Mouse (Mus musculus) midbrain, postnatal 0 days (tissue): ENCODE data around the gene Gm7271. TPM values are rescaled to one million over a fixed set of nuclear protein-coding genes. Genes with fewer than 3 reads are reported as not detected.

Experiments used
- ATAC-seq: fragments of 200-750 bp; cut with Nextera tagmentation; 2 replicates; pipeline ENCODE4 v1.8.0; 2017; ENCODE audit warnings: moderate number of reproducible peaks, mild to moderate bottlenecking, moderate TSS enrichment, moderate library complexity; ENCODE audit not compliant: low FRiP score
- DNase-seq: peaks from one replicate; pipeline ENCODE4 v3.0.0-alpha.2; 2015; ENCODE audit warnings: low spot score
- H3K27ac ChIP-seq: fragments of 300-500 bp; sonication (generic); 2 replicates; pipeline ENCODE4 v1.5.1; 2014; ENCODE audit warnings: low read depth, mild to moderate bottlenecking, low read length, mixed read lengths
- H3K27me3 ChIP-seq: fragments of 300-500 bp; sonication (generic); 2 replicates; pipeline ENCODE4 v1.6.1; 2014; ENCODE audit warnings: low read length, control low read depth, mixed read lengths; ENCODE audit not compliant: insufficient read depth
- H3K36me3 ChIP-seq: fragments of 300-500 bp; sonication (generic); 2 replicates; pipeline ENCODE4 v1.6.1; 2014; ENCODE audit warnings: low read length, control low read depth, mixed read lengths; ENCODE audit not compliant: insufficient read depth
- H3K4me1 ChIP-seq: fragments of 300-500 bp; sonication (generic); 2 replicates; pipeline ENCODE4 v1.6.1; 2014; ENCODE audit warnings: mild to moderate bottlenecking, control low read depth, antibody characterized with exemption, low read length, mixed read lengths; ENCODE audit not compliant: insufficient read depth
- H3K4me2 ChIP-seq: fragments of 300-500 bp; sonication (generic); 2 replicates; pipeline ENCODE4 v1.6.1; 2014; ENCODE audit warnings: low read depth, mild to moderate bottlenecking, low read length, mixed read lengths; ENCODE audit not compliant: poor library complexity, severe bottlenecking
- H3K4me3 ChIP-seq: fragments of 300-500 bp; sonication (generic); 2 replicates; pipeline ENCODE4 v1.5.1; 2014; ENCODE audit warnings: low read depth, mild to moderate bottlenecking, low read length, moderate library complexity
- H3K9ac ChIP-seq: fragments of 300-500 bp; sonication (generic); replicated peaks from 2 replicates; pipeline ENCODE4 v1.6.1; 2014; ENCODE audit warnings: mild to moderate bottlenecking, low read length, moderate library complexity, mixed read lengths; ENCODE audit not compliant: poor library complexity, severe bottlenecking
- H3K9me3 ChIP-seq: fragments of 300-500 bp; sonication (generic); 2 replicates; pipeline ENCODE4 v1.6.1; 2016; ENCODE audit warnings: low read length, control low read depth
- CTCF ChIP-seq: IDR thresholded peaks from 2 replicates; pipeline ENCODE4 v1.5.1; 2016; ENCODE audit warnings: antibody characterized with exemption, mild to moderate bottlenecking
- WGBS: fragments of 180-500 bp; shearing (Covaris S2); extraction: QIAGEN DNeasy Blood & Tissue Kit; methylation state at CpG from one replicate; pipeline ENCODE4 v1.1.7; 2014; 5-methylcytosine and 5-hydroxymethylcytosine counted together
- polyA plus RNA-seq: library from polyadenylated mRNA; unstranded; fragments of >200 nt; fragmentation: Nextera tagmentation; extraction: Ambion mirVana; gene quantifications from 2 replicates; pipeline ENCODE4 v1.2.1, GENCODE M21; 2015
- total RNA-seq: library from RNA; depleted of rRNA; stranded (reverse); fragments of >200 nt; gene quantifications from 2 replicates; pipeline ENCODE4 v1.2.3, GENCODE M21; 2014; rRNA removed

Gene Gm7271
- not detected in 2 replicates for total RNA-seq
- 0.21 TPM in 1 of 2 replicates, not detected in the other for polyA plus RNA-seq

GRCm38 (mm10) chr5:76483811-76484210, at the start of gene Gm7271:
TSS of gene Gm7271 (plus strand) at chr5:76484040.
- DNase-seq = no peak
- 47% methylated on average over 5 of the region's 5 CpGs for WGBS

GRCm38 (mm10) chr5:76437100-76437499, 46.7 kb upstream of the Gm7271 start:
- 88% methylated on average over 5 of the region's 5 CpGs for WGBS
- no peak for DNase-seq
- TF ChIP-seq CTCF = no peak

More at GRCm38 (mm10) chr5:76483811-76484210, at the start of gene Gm7271:
- H3K4me1 ChIP-seq = no peaks in the 10 kb centered on the region
- H3K4me2 ChIP-seq = no peak within 1 kb of the TSS
- no peak for TF ChIP-seq CTCF
- H3K27ac ChIP-seq = no peak within 1 kb of the TSS
- H3K9ac ChIP-seq = no peak within 1 kb of the TSS
- no peak for ATAC-seq
- no peaks in the 10 kb centered on the region for H3K36me3 ChIP-seq
- H3K9me3 ChIP-seq = no peaks in the 10 kb centered on the region
- H3K4me3 ChIP-seq = no peak within 1 kb of the TSS
- H3K27me3 ChIP-seq = no peaks in the 10 kb centered on the region

GRCm38 (mm10) chr5:76437696-76438095, 46.1 kb upstream of the Gm7271 start:
- Histone ChIP-seq H3K27ac (no peak overlapping the region), H3K4me3 (no peak overlapping the region), H3K4me2 (no peak overlapping the region), H3K9ac (no peak overlapping the region), H3K36me3 (no peaks in the 10 kb centered on the region), H3K27me3 (no peaks in the 10 kb centered on the region), H3K4me1 (no peaks in the 10 kb centered on the region), H3K9me3 (no peaks in the 10 kb centered on the region)
- 75% methylated on average over 8 of the region's 8 CpGs for WGBS
- ATAC-seq (no peak), DNase-seq (no peak)
- TF ChIP-seq CTCF = no peak

More at GRCm38 (mm10) chr5:76437100-76437499, 46.7 kb upstream of the Gm7271 start:
- Histone ChIP-seq H3K4me1 (no peaks in the 10 kb centered on the region), H3K27me3 (no peaks in the 10 kb centered on the region), H3K4me2 (no peak overlapping the region), H3K4me3 (no peak overlapping the region), H3K9ac (no peak overlapping the region), H3K27ac (no peak overlapping the region), H3K36me3 (no peaks in the 10 kb centered on the region), H3K9me3 (no peaks in the 10 kb centered on the region)
- ATAC-seq = no peak

GRCm38 (mm10) chr5:76441431-76441830, 42.4 kb upstream of the Gm7271 start:
- Histone ChIP-seq H3K4me2 (no peak overlapping the region), H3K9ac (no peak overlapping the region), H3K4me1 (no peaks in the 10 kb centered on the region), H3K27ac (no peak overlapping the region), H3K9me3 (no peaks in the 10 kb centered on the region), H3K4me3 (no peak overlapping the region), H3K27me3 (no peaks in the 10 kb centered on the region), H3K36me3 (no peaks in the 10 kb centered on the region)
- ATAC-seq = no peak
- 87% methylated on average over 4 of the region's 4 CpGs for WGBS
- no peak for TF ChIP-seq CTCF
- DNase-seq = no peak

GRCm38 (mm10) chr5:76474931-76475330, 8.9 kb upstream of the Gm7271 start:
- Histone ChIP-seq H3K36me3 (no peaks in the 10 kb centered on the region), H3K27me3 (no peaks in the 10 kb centered on the region), H3K4me3 (no peak overlapping the region), H3K4me1 (no peaks in the 10 kb centered on the region), H3K4me2 (no peak overlapping the region), H3K9ac (no peak overlapping the region), H3K27ac (no peak overlapping the region), H3K9me3 (no peaks in the 10 kb centered on the region)
- no peak for TF ChIP-seq CTCF
- ATAC-seq (no peak), DNase-seq (no peak)
- WGBS = 91% methylated on average over 2 of the region's 2 CpGs

GRCm38 (mm10) chr5:76476873-76477272, 7.0 kb upstream of the Gm7271 start:
- H3K4me2 ChIP-seq = no peak overlapping the region
- H3K4me3 ChIP-seq = no peak overlapping the region
- no peaks in the 10 kb centered on the region for H3K4me1 ChIP-seq
- 77% methylated on average over 4 of the region's 4 CpGs for WGBS
- no peaks in the 10 kb centered on the region for H3K27me3 ChIP-seq
- ATAC-seq = no peak
- TF ChIP-seq CTCF = no peak
- no peak for DNase-seq
- no peak overlapping the region for H3K9ac ChIP-seq
- no peak overlapping the region for H3K27ac ChIP-seq
- no peaks in the 10 kb centered on the region for H3K36me3 ChIP-seq
- no peaks in the 10 kb centered on the region for H3K9me3 ChIP-seq
